ENCODE assay signal across 26 mouse cellular contexts in the genomic region with DNA sequence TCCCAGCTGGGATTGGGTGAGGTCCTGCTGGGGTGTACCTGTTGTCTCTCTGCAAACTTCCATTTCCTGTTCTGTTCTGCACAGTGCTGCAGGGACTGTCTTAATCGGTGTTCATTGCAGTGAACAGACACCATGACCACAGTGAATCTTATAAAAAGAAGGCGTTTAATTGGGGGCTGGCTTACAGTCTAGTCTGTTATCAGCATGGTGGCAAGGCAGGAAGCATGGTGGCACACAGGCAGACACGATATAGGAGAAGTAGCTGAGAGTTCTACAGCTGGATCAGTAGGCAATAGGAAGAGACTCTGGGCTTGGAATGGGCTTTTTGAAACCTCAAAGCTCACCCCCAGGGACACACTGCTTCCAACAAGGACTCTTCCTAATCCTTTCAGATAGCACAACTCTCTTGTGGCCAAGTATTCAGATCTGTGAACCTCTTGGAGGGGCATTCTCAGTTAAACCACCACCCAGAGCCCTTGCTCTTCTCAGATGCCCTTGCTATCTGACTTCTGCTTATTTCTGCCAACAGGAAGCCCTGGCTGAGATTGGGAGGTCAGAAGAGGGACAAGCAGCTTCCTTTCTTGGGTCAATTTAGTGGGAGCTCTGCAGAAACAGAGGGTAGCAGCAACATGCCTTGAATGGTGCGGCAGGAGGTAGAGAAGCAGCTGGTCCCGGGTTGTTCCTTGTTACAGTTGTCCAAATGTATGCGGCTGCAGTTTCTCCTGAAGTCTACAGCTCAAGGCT. TPM values are rescaled to one million over a fixed set of nuclear protein-coding genes. Genes with fewer than 3 reads are reported as not detected.
"Had no signal": no experiment of that assay in that cellular context is flagged by ENCODE, and none has a peak within 500 bp of the region (broad histone marks: within the 10 kb centered on the region; RNA-seq: fewer than 3 reads in every experiment).

No protein-coding gene starts in this region.

- H3K4me1 ChIP-seq: midbrain, embryonic 12.5 days had no signal

- H3K27me3 ChIP-seq: midbrain, embryonic 12.5 days had no signal

- ATAC-seq: intestine, postnatal 0 days; liver, postnatal 0 days; midbrain, embryonic 16.5 days had no signal

- H3K36me3 ChIP-seq: midbrain, embryonic 12.5 days had no signal

- H3K27ac ChIP-seq: kidney, postnatal 0 days; left cerebral cortex, adult 2 months; liver, embryonic 14.5 days; midbrain, embryonic 12.5 days; stomach, postnatal 0 days had no signal

- H3K4me3 ChIP-seq: left cerebral cortex, adult 2 months; megakaryocyte, embryonic 14.5 days; midbrain, embryonic 12.5 days; myocyte had no signal

- DNase-seq: kidney, adult 2 months; layer of hippocampus, postnatal 36 days; liver, postnatal 0 days; lung, embryonic 14.5 days; lung, postnatal 10 days; lung, postnatal 36 days; right cerebral cortex, postnatal 14 days; right cerebral cortex, postnatal 4 days; thymus, adult 2 months; thymus, postnatal 14 days; thymus, postnatal 4 days had no signal

- H3K9ac ChIP-seq: liver, embryonic 14.5 days; liver, postnatal 0 days; lung, embryonic 14.5 days; midbrain, embryonic 12.5 days had no signal

- H3K9me3 ChIP-seq: midbrain, embryonic 12.5 days had no signal

- H3K4me2 ChIP-seq: lung, embryonic 14.5 days; midbrain, embryonic 12.5 days had no signal

RNA-seq across cellular contexts. Expression of gene 4933424G06Rik, which starts 44.2 kb away (rescaled TPM):
- total RNA-seq: layer of hippocampus, postnatal 36 days; liver, adult 2 months; monocyte, adult 5-6 weeks had no signal
- polyA plus RNA-seq: intestine, postnatal 0 days; kidney, adult 2 months; kidney, embryonic 14.5 days; large intestine, adult 2 months; liver, adult 2 months; liver, embryonic 14.5 days; liver, postnatal 0 days; lung, embryonic 14.5 days; neural tube, embryonic 11.5 days; stomach, embryonic 14.5 days; thymus, adult 2 months had no signal
